Mouse (Mus musculus) Patski (cell line): ENCODE results near the gene Trim66. TPM values are rescaled to one million over a fixed set of nuclear protein-coding genes. Genes with fewer than 3 reads are reported as not detected.

ENCODE experiments used
- ATAC-seq: fragments of 100-300 bp; one replicate; pipeline ENCODE4 v1.8.0; 2021
- CTCF ChIA-PET: fragments of 350-600 bp; sonication (Branson Sonifier 250); formaldehyde crosslinking; loops from one replicate; lab custom pipeline; 2022; ENCODE audit warnings: inconsistent platforms; lab: Charles Lee
- POLR2A ChIA-PET: fragments of 350-600 bp; sonication (Branson Sonifier 250); formaldehyde crosslinking; loops from one replicate; lab custom pipeline; 2022; ENCODE audit warnings: antibody characterized with exemption, inconsistent platforms; lab: Charles Lee
- DNase-seq: peaks from one replicate; pipeline ENCODE4 v3.0.0-alpha.2; 2011; ENCODE audit warnings: low read depth, low spot score
- H3K27me3 ChIP-seq: fragments of 371-371 bp; one replicate; pipeline ENCODE4 v1.5.1; 2021
- CTCF ChIP-seq: fragments of 100-300 bp; IDR thresholded peaks from one replicate; pipeline ENCODE4 v1.5.1; 2021
- in situ Hi-C: fragments of 300-500 bp; cut with MboI; formaldehyde crosslinking; loops from 3 replicates; pipeline ENCODE4 v1.11.1; 2018; ENCODE audit warnings: low pct_unique_long_range_greater_than_20kb, mixed read lengths
- polyA plus RNA-seq: library from polyadenylated mRNA; unstranded; gene quantifications from one replicate; pipeline ENCODE4 v1.2.3, GENCODE M21; 2021

Gene Trim66
- polyA plus RNA-seq, 1 experiment from 2014 or later = 0.32 TPM

- CTCF ChIA-PET = interaction anchor here (1.1 kb wide), 1 partner anchor 41 kb away, joined by 3 read pairs; no protein-coding TSS in a partner anchor
- H3K27me3 ChIP-seq = no peaks in the 10 kb centered on the region
- no peak for DNase-seq
- POLR2A ChIA-PET = no interaction called here
- no peak for ATAC-seq
- no peak for TF ChIP-seq CTCF
- in situ Hi-C loops = loop anchor here (25.0 kb wide), 1 partner anchor 177 kb away; the partner anchor contains the start of genes Akip1, BC051019 and St5
These were observed 27.0 kb upstream of the Trim66 start for GRCm38 (mm10) chr7:109534921-109535320.

- DNase-seq (no peak), ATAC-seq (no peak)
- in situ Hi-C loops = loop anchor here (25.0 kb wide), 1 partner anchor 178 kb away; the partner anchor contains the start of genes Akip1, BC051019 and St5
- TF ChIP-seq CTCF = no peak
- no peaks in the 10 kb centered on the region for H3K27me3 ChIP-seq
- CTCF ChIA-PET = interaction anchor here (1.1 to 1.6 kb wide), 2 partner anchors 16 to 42 kb away, joined by 3 to 4 read pairs; no protein-coding TSS in a partner anchor
- POLR2A ChIA-PET = no interaction called here
These were observed 26.0 kb upstream of the Trim66 start for GRCm38 (mm10) chr7:109533888-109534287.

- CTCF ChIA-PET = interaction anchor here (1.1 to 1.6 kb wide), 3 partner anchors 13 to 83 kb away, joined by 4 to 5 read pairs (median 4); no protein-coding TSS in a partner anchor
- DNase-seq (no peak), ATAC-seq (no peak)
- in situ Hi-C loops = loop anchor here (25.0 kb wide), 1 partner anchor 179 kb away; the partner anchor contains the start of genes Akip1, BC051019 and St5
- no peak for TF ChIP-seq CTCF
- POLR2A ChIA-PET = interaction anchor here (0.7 kb wide), 1 partner anchor 77 kb away, joined by 3 read pairs; no protein-coding TSS in a partner anchor
- H3K27me3 ChIP-seq = no peaks in the 10 kb centered on the region
These were observed 25.2 kb upstream of the Trim66 start for GRCm38 (mm10) chr7:109533129-109533528.

- ATAC-seq = no peak
- POLR2A ChIA-PET = interaction anchor here (0.7 kb wide), 1 partner anchor 77 kb away, joined by 3 read pairs; no protein-coding TSS in a partner anchor
- CTCF ChIA-PET = interaction anchor here (1.1 to 1.6 kb wide), 3 partner anchors 14 to 83 kb away, joined by 4 to 5 read pairs (median 4); no protein-coding TSS in a partner anchor
These were observed 24.8 kb upstream of the Trim66 start for GRCm38 (mm10) chr7:109532691-109533090.

GRCm38 (mm10) chr7:109531501-109531900, 23.6 kb upstream of the Trim66 start:
- DNase-seq (no peak), ATAC-seq (no peak)
- POLR2A ChIA-PET = interaction anchor here (0.6 kb wide), 1 partner anchor 43 kb away, joined by 3 read pairs; no protein-coding TSS in a partner anchor
- CTCF ChIA-PET = interaction anchor here (0.9 to 1.0 kb wide), 2 partner anchors 9 to 176 kb away, joined by 3 read pairs; no protein-coding TSS in a partner anchor
- no peak for TF ChIP-seq CTCF
- H3K27me3 ChIP-seq = no peaks in the 10 kb centered on the region
- in situ Hi-C loops = loop anchor here (25.0 kb wide), 1 partner anchor 181 kb away; the partner anchor contains the start of genes Akip1, BC051019 and St5

More at GRCm38 (mm10) chr7:109532691-109533090, 24.8 kb upstream of the Trim66 start:
- no peaks in the 10 kb centered on the region for H3K27me3 ChIP-seq
- in situ Hi-C loops = loop anchor here (25.0 kb wide), 1 partner anchor 180 kb away; the partner anchor contains the start of genes Akip1, BC051019 and St5
- DNase-seq = no peak
- TF ChIP-seq CTCF = no peak

GRCm38 (mm10) chr7:109529741-109530140, 21.8 kb upstream of the Trim66 start:
- POLR2A ChIA-PET = interaction anchor here (0.6 to 1.5 kb wide), 3 partner anchors 8 to 179 kb away, joined by 3 read pairs; no protein-coding TSS in a partner anchor
- H3K27me3 ChIP-seq = no peaks in the 10 kb centered on the region
- CTCF ChIA-PET = interaction anchor here (0.9 to 1.5 kb wide), 4 partner anchors 11 to 187 kb away, joined by 3 read pairs; no protein-coding TSS in a partner anchor
- ATAC-seq = no peak
- no peak for TF ChIP-seq CTCF
- in situ Hi-C loops = loop anchor here (25.0 kb wide), 1 partner anchor 183 kb away; the partner anchor contains the start of genes Akip1, BC051019 and St5
- no peak for DNase-seq

- no peak for TF ChIP-seq CTCF
- CTCF ChIA-PET = interaction anchor here (0.8 to 1.5 kb wide), 4 partner anchors 9 to 189 kb away, joined by 3 read pairs; no protein-coding TSS in a partner anchor
- in situ Hi-C loops = loop anchor here (25.0 kb wide), 1 partner anchor 184 kb away; the partner anchor contains the start of genes Akip1, BC051019 and St5
- no peaks in the 10 kb centered on the region for H3K27me3 ChIP-seq
- ATAC-seq = no peak
- no peak for DNase-seq
- POLR2A ChIA-PET = interaction anchor here (1.5 kb wide), 1 partner anchor 15 kb away, joined by 3 read pairs; no protein-coding TSS in a partner anchor
These were observed 20.4 kb upstream of the Trim66 start for GRCm38 (mm10) chr7:109528356-109528755.

- in situ Hi-C loops = loop anchor here (25.0 kb wide), 1 partner anchor 185 kb away; the partner anchor contains the start of genes Akip1, BC051019 and St5
- DNase-seq (no peak), ATAC-seq (no peak)
- ChIA-PET POLR2A (interaction anchor here (0.8 kb wide), 1 partner anchor 170 kb away, joined by 5 read pairs; no protein-coding TSS in a partner anchor), CTCF (interaction anchor here (0.8 to 2.6 kb wide), 3 partner anchors 10 to 86 kb away, joined by 3 to 8 read pairs (median 3); no protein-coding TSS in a partner anchor)
- TF ChIP-seq CTCF = no peak
- no peaks in the 10 kb centered on the region for H3K27me3 ChIP-seq
These were observed 19.6 kb upstream of the Trim66 start for GRCm38 (mm10) chr7:109527536-109527935.

GRCm38 (mm10) chr7:109525740-109526663, 18.1 kb upstream of the Trim66 start:
- no peak for ATAC-seq
- TF ChIP-seq CTCF = no peak
- in situ Hi-C loops = loop anchor here (25.0 kb wide), 1 partner anchor 186 kb away; the partner anchor contains the start of genes Akip1, BC051019 and St5
- no peak for DNase-seq
- CTCF ChIA-PET = interaction anchor here (1.5 to 2.6 kb wide), 3 partner anchors 15 to 88 kb away, joined by 3 to 8 read pairs (median 8); no protein-coding TSS in a partner anchor
- POLR2A ChIA-PET = interaction anchor here (0.5 to 1.0 kb wide), 2 partner anchors 51 to 53 kb away, joined by 3 to 4 read pairs; no protein-coding TSS in a partner anchor
- H3K27me3 ChIP-seq = no peaks in the 10 kb centered on the region
